Mouse (Mus musculus): ENCODE data around the gene Plin3. TPM values are rescaled to one million over a fixed set of nuclear protein-coding genes. Genes with fewer than 3 reads are reported as not detected.

Gene Plin3
- total and polyA plus RNA-seq, 3 experiments: 6.6 to 13.1 TPM; not detected in 1

DNA sequence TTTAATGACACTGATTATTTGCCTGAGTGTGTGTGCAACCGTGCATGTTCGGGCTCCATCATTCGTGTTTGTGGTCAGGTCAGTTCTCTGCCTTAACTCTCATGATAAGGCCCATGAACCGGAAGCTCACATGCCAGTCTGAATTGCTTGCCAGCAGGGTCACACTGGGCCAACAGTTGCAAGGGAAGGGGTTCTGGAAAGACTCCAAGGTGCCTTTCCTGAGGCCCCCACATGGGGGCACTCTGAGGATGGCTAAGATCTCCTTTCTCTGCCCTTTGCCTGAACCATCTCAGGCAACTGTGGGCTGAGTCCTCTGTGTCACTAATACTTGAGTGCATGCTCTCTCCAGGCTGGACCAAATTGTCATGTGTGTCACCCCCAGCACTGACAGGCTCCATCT is 44.5 kb upstream of the Plin3 start (continued):
- TF ChIP-seq HCFC1 (IDR thresholded peaks at IDR 0.05; ENCODE audit: low read depth, low read length) (no peak), ETS1 (IDR thresholded peaks at IDR 0.05; ENCODE audit: low read depth, low read length) (no peak), TCF12 (IDR thresholded peaks at IDR 0.05; ENCODE audit: low read depth, low read length) (no peak), CHD1 (IDR thresholded peaks at IDR 0.05; ENCODE audit: low read depth, low read length) (no peak), E2F4 (IDR thresholded peaks at IDR 0.05; ENCODE audit: borderline replicate concordance, low read depth, low read length) (no peak), RAD21 (IDR thresholded peaks at IDR 0.05; ENCODE audit: low read depth, low read length) (peak; percentile 58), RCOR1 (IDR thresholded peaks at IDR 0.05; ENCODE audit: low read depth, low read length) (0 out of 2 replicates have a peak, but pooled peaks have one; percentile 25), USF2 (IDR thresholded peaks at IDR 0.05; ENCODE audit: borderline replicate concordance in 1 of 2, insufficient read depth in 1 of 2, low read depth in 1 of 2, low read length in 2 of 2) (no peak), ZKSCAN1 (IDR thresholded peaks at IDR 0.05; ENCODE audit: low read depth, low read length) (no peak)

DNA sequence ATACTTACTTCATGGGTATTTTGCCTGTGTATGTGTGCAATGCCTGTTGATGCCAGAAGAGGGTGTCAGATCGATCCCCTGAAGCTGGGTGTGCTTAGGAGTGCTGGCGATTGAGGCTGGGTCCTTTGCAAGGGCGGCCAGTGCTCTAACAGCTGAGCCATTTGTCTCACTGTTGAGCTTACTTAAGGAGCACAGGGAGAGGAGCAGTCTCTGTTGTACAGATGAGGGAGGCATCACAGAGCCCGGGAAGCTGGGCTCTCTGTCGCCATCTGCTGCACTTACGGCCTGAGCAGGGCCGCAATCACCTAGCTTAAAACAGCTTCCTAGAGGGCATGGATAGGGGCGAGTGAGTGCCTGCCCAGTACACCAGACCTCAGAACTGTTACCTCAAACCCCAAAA is 40.3 kb upstream of the Plin3 start:
- Histone ChIP-seq H3K79me2 (ENCODE audit: control insufficient read depth, insufficient read depth, low read length, poor library complexity) (peaks cover 4% of the 10 kb centered on the region), H3K4me1 (ENCODE audit: control insufficient read depth in 1 of 2, insufficient read depth in 2 of 2, low read length in 2 of 2) (peaks cover 3 to 8% of the 10 kb centered on the region in 2 experiments), H3K36me3 (ENCODE audit: control insufficient read depth in 1 of 2, insufficient read depth in 2 of 2, low read length in 2 of 2) (peaks cover 0 to 6% of the 10 kb centered on the region in 2 experiments; a peak in 2 of 4 replicates), H3K27me3 (ENCODE audit: control insufficient read depth in 1 of 2, insufficient read depth in 2 of 2, low read length in 2 of 2) (no peaks in the 10 kb centered on the region), H3K9ac (ENCODE audit: control insufficient read depth, low read depth, low read length, poor library complexity, severe bottlenecking) (no peak overlapping the region), H3K4me3 (ENCODE audit: control insufficient read depth in 1 of 2, insufficient read depth in 1 of 2, low read depth in 2 of 2, low read length in 2 of 2) (no peak overlapping the region), H3K9me3 (replicated peaks; ENCODE audit: insufficient read depth, low read length) (no peaks in the 10 kb centered on the region), H3K27ac (ENCODE audit: control insufficient read depth, low read depth, low read length) (no peak overlapping the region)
- TF ChIP-seq POLR2AphosphoS2 (IDR thresholded peaks at IDR 0.05; ENCODE audit: low read length) (no peak), GATA1 (IDR thresholded peaks at IDR 0.05; ENCODE audit: low read depth, low read length) (no peak), USF2 (IDR thresholded peaks at IDR 0.05; ENCODE audit: borderline replicate concordance in 1 of 2, insufficient read depth in 1 of 2, low read depth in 1 of 2, low read length in 2 of 2) (no peak), KAT2A (conservative IDR thresholded peaks at IDR 0.05; ENCODE audit: low read depth, low read length) (no peak), ZMIZ1 (IDR thresholded peaks at IDR 0.05; ENCODE audit: low read depth, low read length) (no peak), RAD21 (IDR thresholded peaks at IDR 0.05; ENCODE audit: low read depth, low read length) (no peak), TCF12 (IDR thresholded peaks at IDR 0.05; ENCODE audit: low read depth, low read length) (no peak), MAFK (IDR thresholded peaks at IDR 0.05; ENCODE audit: borderline replicate concordance, low read depth, low read length) (no peak), SMC3 (IDR thresholded peaks at IDR 0.05; ENCODE audit: low read depth, low read length) (peak; percentile 28), POLR2A (IDR thresholded peaks at IDR 0.05; ENCODE audit: control insufficient read depth in 1 of 2, insufficient read depth in 1 of 2, low read depth in 1 of 2, low read length in 2 of 2, poor library complexity in 1 of 2) (no peak), GABPA (IDR thresholded peaks at IDR 0.05; ENCODE audit: low read depth, low read length) (no peak), E2F4 (IDR thresholded peaks at IDR 0.05; ENCODE audit: borderline replicate concordance, low read depth, low read length) (no peak), ZNF384 (IDR thresholded peaks at IDR 0.05; ENCODE audit: low read depth, low read length) (peak; percentile 36; the same call in 1 of the 2 replicates), CHD1 (IDR thresholded peaks at IDR 0.05; ENCODE audit: low read depth, low read length) (no peak), RCOR1 (IDR thresholded peaks at IDR 0.05; ENCODE audit: low read depth, low read length) (no peak), CTCF (IDR thresholded peaks at IDR 0.05 in 2 of 3, conservative IDR thresholded peaks at IDR 0.05 in 1 of 3; ENCODE audit: control insufficient read depth in 1 of 3, insufficient read depth in 1 of 3, low read depth in 2 of 3, low read length in 3 of 3, poor library complexity in 1 of 3, severe bottlenecking in 1 of 3) (peak; percentile 49 to 59 (median 50)), TBP (IDR thresholded peaks at IDR 0.05; ENCODE audit: low read depth, low read length) (no peak), MAZ (IDR thresholded peaks at IDR 0.05; ENCODE audit: low read depth, low read length) (no peak), POLR2AphosphoS5 (IDR thresholded peaks at IDR 0.05; ENCODE audit: borderline replicate concordance, low read depth, low read length) (no peak)
- peak; percentile 45 for DNase-seq (ENCODE audit: low read depth, low spot score)

Measured in MEL (cell line).